Mouse (Mus musculus) left cerebral cortex, adult 2 months (tissue): ENCODE data around the gene Polr3b. TPM values are rescaled to one million over a fixed set of nuclear protein-coding genes. Genes with fewer than 3 reads are reported as not detected.

ENCODE experiments used
- DNase-seq, 2 experiments: peaks; one replicate each; pipeline ENCODE4 v3.0.0; 2021 to 2022; ENCODE audit warnings: low spot score in 2 of 2, mixed read lengths in 1 of 2; ENCODE audit errors: extremely low spot score in 1 of 2
- H3K27ac ChIP-seq: fragments of 200-600 bp; 2 replicates; pipeline ENCODE4 v1.8.1; 2022
- H3K4me3 ChIP-seq: fragments of 200-600 bp; 2 replicates; pipeline ENCODE4 v1.8.1; 2022
- CTCF ChIP-seq: fragments of 200-600 bp; IDR thresholded peaks from 2 replicates; pipeline ENCODE4 v1.8.1; 2022; ENCODE audit warnings: antibody characterized with exemption, mild to moderate bottlenecking, moderate library complexity
- intact Hi-C: fragments of 180-260 bp; cut with DNase I; formaldehyde crosslinking; loops from one replicate; pipeline ENCODE4 v1.15.1; 2025
- total RNA-seq, 2 experiments: library from RNA; stranded (reverse); gene quantifications; 2 replicates each; pipeline ENCODE4 v1.2.3; 2021

The Polr3b gene
- total RNA-seq, 2 experiments from 2014 or later = 15.4 to 17.1 TPM

GRCm38 (mm10) chr10:84647264-84647663 lies 25.2 kb downstream of the Polr3b start:
- Histone ChIP-seq H3K27ac (no peak overlapping the region; the same call in 1 of the 2 replicates), H3K4me3 (no peak overlapping the region)
- intact Hi-C loops = loop anchor here (5.0 kb wide), 2 partner anchors 340 to 455 kb away; partner anchors contain the start of genes Fhl4 and Tmem263
- DNase-seq = no peak
- no peak for TF ChIP-seq CTCF

DNA sequence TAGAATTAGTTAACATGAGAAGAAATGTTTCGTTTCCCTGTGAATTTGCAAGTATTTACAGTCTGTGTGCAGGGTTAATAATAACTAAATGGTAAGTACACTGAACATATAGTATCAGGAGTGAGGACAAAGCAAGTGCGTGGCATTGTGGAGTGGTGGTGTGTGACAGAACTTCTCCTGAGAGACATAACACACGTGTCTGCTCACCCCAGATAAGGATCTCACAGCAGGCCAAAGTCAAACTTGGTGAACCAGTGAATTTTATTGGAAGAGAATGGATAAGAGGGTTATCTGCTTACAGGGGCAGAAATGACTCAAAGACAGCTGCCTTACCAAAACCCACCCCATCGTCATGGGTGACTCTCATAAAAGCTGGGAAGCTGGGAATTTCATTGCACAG lies 26.8 kb downstream of the Polr3b start:
- no peak overlapping the region for H3K27ac ChIP-seq
- no peak for TF ChIP-seq CTCF
- DNase-seq = no peak
- no peak overlapping the region for H3K4me3 ChIP-seq
- intact Hi-C loops = loop anchor here (5.0 kb wide), 2 partner anchors 338 to 453 kb away; partner anchors contain the start of genes Fhl4 and Tmem263

- H3K27ac ChIP-seq = no peak overlapping the region
- H3K4me3 ChIP-seq = no peak overlapping the region
- intact Hi-C loops = no loop called here
- TF ChIP-seq CTCF = no peak
- no peak for DNase-seq
Measured at GRCm38 (mm10) chr10:84654029-84654428, 31.9 kb downstream of the Polr3b start.

DNA sequence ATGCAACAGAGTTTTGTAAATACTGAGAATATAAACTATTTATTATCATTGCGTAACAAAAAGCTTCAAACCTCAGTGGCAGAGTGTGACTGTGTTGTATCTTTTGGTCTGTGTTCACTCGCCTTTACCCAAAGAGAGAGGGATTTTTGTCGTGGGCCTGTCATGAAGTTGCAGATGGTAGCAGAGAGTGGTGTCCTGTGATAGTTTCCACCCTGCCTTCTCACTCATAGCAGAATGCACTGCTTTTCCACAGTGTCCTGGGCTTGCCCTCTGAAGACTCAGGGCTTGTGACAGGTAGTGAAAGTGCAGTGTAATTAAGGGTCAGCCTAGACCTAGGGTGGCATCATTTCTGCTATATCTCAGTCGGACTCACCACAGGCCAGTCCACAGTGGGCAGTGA lies 32.6 kb downstream of the Polr3b start:
- no peak overlapping the region for H3K27ac ChIP-seq
- intact Hi-C loops = no loop called here
- TF ChIP-seq CTCF = no peak

GRCm38 (mm10) chr10:84656618-84657017 lies 34.5 kb downstream of the Polr3b start:
- no peak for TF ChIP-seq CTCF
- H3K27ac ChIP-seq = no peak overlapping the region
- no peak for DNase-seq
- intact Hi-C loops = no loop called here
- H3K4me3 ChIP-seq = no peak overlapping the region

More for the DNA sequence above, 32.6 kb downstream of the Polr3b start:
- DNase-seq = no peak
- H3K4me3 ChIP-seq = no peak overlapping the region

GRCm38 (mm10) chr10:84657437-84658087 lies 35.5 kb downstream of the Polr3b start:
- H3K27ac ChIP-seq = no peak overlapping the region
- no peak for DNase-seq
- intact Hi-C loops = no loop called here
- no peak overlapping the region for H3K4me3 ChIP-seq
- no peak for TF ChIP-seq CTCF

GRCm38 (mm10) chr10:84658088-84658848 lies 36.2 kb downstream of the Polr3b start:
- intact Hi-C loops = no loop called here
- no peak for DNase-seq
- H3K4me3 ChIP-seq = no peak overlapping the region
- H3K27ac ChIP-seq = no peak overlapping the region
- TF ChIP-seq CTCF = no peak

- no peak for TF ChIP-seq CTCF
- DNase-seq = no peak
- no peak overlapping the region for H3K4me3 ChIP-seq
- H3K27ac ChIP-seq = no peak overlapping the region
- intact Hi-C loops = no loop called here
Measured at GRCm38 (mm10) chr10:84659281-84659680, 37.2 kb downstream of the Polr3b start.

DNA sequence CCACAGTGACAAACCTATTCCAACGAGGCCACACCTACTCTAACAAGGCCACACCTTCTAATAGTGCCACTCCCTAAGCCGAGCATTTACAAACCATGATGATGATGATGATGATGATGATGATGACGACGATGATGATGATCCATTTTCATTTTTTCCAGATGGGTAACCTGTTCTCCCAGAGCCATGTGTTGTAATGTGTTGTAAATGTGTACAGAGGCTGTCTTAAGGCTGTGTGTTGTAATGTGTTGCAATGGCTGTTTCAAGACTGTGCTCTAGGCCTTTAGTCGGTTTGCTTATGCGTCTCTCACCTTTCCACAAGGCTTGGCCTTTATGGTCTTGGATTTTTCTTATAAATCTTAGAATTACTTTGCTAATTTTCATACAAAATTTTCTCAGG lies 40.0 kb downstream of the Polr3b start:
- Histone ChIP-seq H3K27ac (no peak overlapping the region), H3K4me3 (no peak overlapping the region)
- no peak for TF ChIP-seq CTCF
- DNase-seq = no peak
- intact Hi-C loops = no loop called here

DNA sequence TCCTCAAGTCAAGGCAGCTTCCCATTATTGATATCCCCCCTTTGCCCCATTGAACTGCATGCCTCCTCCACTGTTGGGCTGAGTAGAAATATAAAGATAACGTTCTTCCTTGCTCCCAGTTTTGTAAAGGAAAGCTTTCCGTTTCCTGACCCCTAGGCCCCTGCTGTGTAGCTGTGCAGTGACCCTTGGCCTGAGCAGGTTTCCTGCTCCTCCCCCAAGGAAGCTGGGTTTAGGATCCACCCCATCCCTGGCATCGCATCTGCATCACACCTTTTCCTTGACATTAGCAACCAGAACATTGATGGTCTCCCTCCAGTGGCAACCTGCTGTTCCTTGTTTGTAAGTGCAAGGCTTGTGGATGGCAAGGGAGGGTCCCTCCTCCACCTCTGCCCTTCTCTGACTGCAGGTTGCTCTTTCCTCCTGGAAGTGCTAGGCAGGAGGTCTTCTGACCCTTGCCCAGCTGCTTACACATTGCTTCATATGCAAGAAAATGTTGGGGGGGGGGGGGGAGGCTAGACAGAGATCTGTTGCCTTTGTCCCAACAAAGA lies 43.7 kb downstream of the Polr3b start:
- TF ChIP-seq CTCF = no peak
- no peak overlapping the region for H3K4me3 ChIP-seq
- intact Hi-C loops = no loop called here
- no peak overlapping the region for H3K27ac ChIP-seq
- DNase-seq = no peak

DNA sequence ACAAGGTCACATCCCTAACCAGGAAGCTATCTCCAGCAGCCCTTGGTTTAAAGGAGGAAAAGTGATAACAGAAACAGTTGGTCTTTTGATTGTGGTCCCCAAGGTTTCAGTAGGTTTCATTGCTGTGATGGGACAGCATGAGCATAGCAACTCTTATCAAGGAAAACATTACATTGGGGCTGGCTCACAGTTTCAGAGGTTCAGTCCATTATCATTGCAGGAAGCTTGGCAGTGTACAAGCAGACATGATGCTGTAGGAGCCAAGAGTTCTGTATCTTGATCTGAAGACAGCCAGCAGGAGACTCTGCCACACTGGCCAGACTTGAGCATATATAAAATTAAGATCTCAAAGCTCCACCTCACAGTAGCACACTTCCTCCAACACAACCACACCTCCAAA lies 53.6 kb downstream of the Polr3b start:
- Histone ChIP-seq H3K27ac (no peak overlapping the region), H3K4me3 (no peak overlapping the region)
- intact Hi-C loops = no loop called here
- TF ChIP-seq CTCF = no peak
- no peak for DNase-seq

- no peak overlapping the region for H3K4me3 ChIP-seq
- DNase-seq = no peak
- TF ChIP-seq CTCF = no peak
- no peak overlapping the region for H3K27ac ChIP-seq
- intact Hi-C loops = no loop called here
Measured at GRCm38 (mm10) chr10:84676511-84676910, 54.4 kb downstream of the Polr3b start.
